Mouse (Mus musculus): ENCODE data around the gene Plk2. TPM values are rescaled to one million over a fixed set of nuclear protein-coding genes. Genes with fewer than 3 reads are reported as not detected.

The Plk2 gene
- polyA plus RNA-seq, 1 experiment, result 2.9 TPM

GRCm38 (mm10) chr13:110425512-110426222 is 30.8 kb downstream of the Plk2 start:
- DNase-seq (ENCODE audit: low read depth in 1 of 2, low spot score in 2 of 2), result no peak
- H3K4me1 ChIP-seq (ENCODE audit: control insufficient read depth, insufficient read depth, insufficient read length), result no peaks in the 10 kb centered on the region

GRCm38 (mm10) chr13:110431388-110431787 is 36.5 kb downstream of the Plk2 start:
- Histone ChIP-seq H3K36me3 (ENCODE audit: control insufficient read depth, insufficient read depth, low read length) (no peaks in the 10 kb centered on the region), H3K4me1 (ENCODE audit: control insufficient read depth, insufficient read depth, insufficient read length) (no peaks in the 10 kb centered on the region), H3K27ac (ENCODE audit: insufficient read depth, low read length) (no peak overlapping the region), H3K27me3 (ENCODE audit: control insufficient read depth, insufficient read depth, low read length) (no peaks in the 10 kb centered on the region), H3K4me3 (ENCODE audit: extremely low read depth, insufficient read depth, insufficient read length) (no peak overlapping the region)
- no peak for DNase-seq (ENCODE audit: low read depth in 1 of 2, low spot score in 2 of 2)
- TF ChIP-seq CTCF (IDR thresholded peaks at IDR 0.05; ENCODE audit: extremely low read depth, insufficient read depth, insufficient read length, insufficient replicate concordance), result no peak
- no peak for TF ChIP-seq POLR2A (IDR thresholded peaks at IDR 0.05; ENCODE audit: low read depth, low read length)

More at GRCm38 (mm10) chr13:110425512-110426222, 30.8 kb downstream of the Plk2 start:
- H3K36me3 ChIP-seq (ENCODE audit: control insufficient read depth, insufficient read depth, low read length), result no peaks in the 10 kb centered on the region
- WGBS, result 88% methylated on average over 8 of the region's 8 CpGs
- no peak overlapping the region for H3K27ac ChIP-seq (ENCODE audit: insufficient read depth, low read length)
- no peak overlapping the region for H3K4me3 ChIP-seq (ENCODE audit: extremely low read depth, insufficient read depth, insufficient read length)
- TF ChIP-seq CTCF (IDR thresholded peaks at IDR 0.05; ENCODE audit: extremely low read depth, insufficient read depth, insufficient read length, insufficient replicate concordance) (no peak), POLR2A (IDR thresholded peaks at IDR 0.05; ENCODE audit: low read depth, low read length) (no peak)
- H3K27me3 ChIP-seq (ENCODE audit: control insufficient read depth, insufficient read depth, low read length), result no peaks in the 10 kb centered on the region

- TF ChIP-seq CTCF (IDR thresholded peaks at IDR 0.05; ENCODE audit: extremely low read depth, insufficient read depth, insufficient read length, insufficient replicate concordance), result no peak
- no peak for TF ChIP-seq POLR2A (IDR thresholded peaks at IDR 0.05; ENCODE audit: low read depth, low read length)
- Histone ChIP-seq H3K27ac (ENCODE audit: insufficient read depth, low read length) (no peak overlapping the region), H3K27me3 (ENCODE audit: control insufficient read depth, insufficient read depth, low read length) (no peaks in the 10 kb centered on the region), H3K36me3 (ENCODE audit: control insufficient read depth, insufficient read depth, low read length) (no peaks in the 10 kb centered on the region), H3K4me3 (ENCODE audit: extremely low read depth, insufficient read depth, insufficient read length) (no peak overlapping the region), H3K4me1 (ENCODE audit: control insufficient read depth, insufficient read depth, insufficient read length) (no peaks in the 10 kb centered on the region)
- WGBS, result 50% methylated on average over 2 of the region's 2 CpGs
- no peak for DNase-seq (ENCODE audit: low read depth in 1 of 2, low spot score in 2 of 2)
Measured at GRCm38 (mm10) chr13:110432062-110432566, 37.3 kb downstream of the Plk2 start.

GRCm38 (mm10) chr13:110432613-110433012 is 37.8 kb downstream of the Plk2 start:
- DNase-seq (ENCODE audit: low read depth in 1 of 2, low spot score in 2 of 2), result no peak
- no peak for TF ChIP-seq POLR2A (IDR thresholded peaks at IDR 0.05; ENCODE audit: low read depth, low read length)
- TF ChIP-seq CTCF (IDR thresholded peaks at IDR 0.05; ENCODE audit: extremely low read depth, insufficient read depth, insufficient read length, insufficient replicate concordance), result no peak
- H3K4me1 ChIP-seq (ENCODE audit: control insufficient read depth, insufficient read depth, insufficient read length), result no peaks in the 10 kb centered on the region
- 86% methylated on average over 4 of the region's 4 CpGs for WGBS
- H3K27ac ChIP-seq (ENCODE audit: insufficient read depth, low read length), result no peak overlapping the region
- no peaks in the 10 kb centered on the region for H3K27me3 ChIP-seq (ENCODE audit: control insufficient read depth, insufficient read depth, low read length)
- H3K36me3 ChIP-seq (ENCODE audit: control insufficient read depth, insufficient read depth, low read length), result no peaks in the 10 kb centered on the region
- no peak overlapping the region for H3K4me3 ChIP-seq (ENCODE audit: extremely low read depth, insufficient read depth, insufficient read length)

GRCm38 (mm10) chr13:110436692-110437091 is 41.8 kb downstream of the Plk2 start:
- TF ChIP-seq CTCF (IDR thresholded peaks at IDR 0.05; ENCODE audit: extremely low read depth, insufficient read depth, insufficient read length, insufficient replicate concordance), result no peak
- WGBS, result 79% methylated on average over 7 of the region's 7 CpGs
- no peaks in the 10 kb centered on the region for H3K36me3 ChIP-seq (ENCODE audit: control insufficient read depth, insufficient read depth, low read length)
- H3K27me3 ChIP-seq (ENCODE audit: control insufficient read depth, insufficient read depth, low read length), result no peaks in the 10 kb centered on the region
- DNase-seq (ENCODE audit: low read depth in 1 of 2, low spot score in 2 of 2), result no peak
- no peak overlapping the region for H3K4me3 ChIP-seq (ENCODE audit: extremely low read depth, insufficient read depth, insufficient read length)
- H3K4me1 ChIP-seq (ENCODE audit: control insufficient read depth, insufficient read depth, insufficient read length), result no peaks in the 10 kb centered on the region
- no peak overlapping the region for H3K27ac ChIP-seq (ENCODE audit: insufficient read depth, low read length)

GRCm38 (mm10) chr13:110438624-110439023 is 43.8 kb downstream of the Plk2 start:
- TF ChIP-seq POLR2A (IDR thresholded peaks at IDR 0.05; ENCODE audit: low read depth, low read length) (no peak), CTCF (IDR thresholded peaks at IDR 0.05; ENCODE audit: extremely low read depth, insufficient read depth, insufficient read length, insufficient replicate concordance) (no peak)
- Histone ChIP-seq H3K4me3 (ENCODE audit: extremely low read depth, insufficient read depth, insufficient read length) (no peak overlapping the region), H3K36me3 (ENCODE audit: control insufficient read depth, insufficient read depth, low read length) (no peaks in the 10 kb centered on the region), H3K27me3 (ENCODE audit: control insufficient read depth, insufficient read depth, low read length) (no peaks in the 10 kb centered on the region), H3K4me1 (ENCODE audit: control insufficient read depth, insufficient read depth, insufficient read length) (no peaks in the 10 kb centered on the region), H3K27ac (ENCODE audit: insufficient read depth, low read length) (no peak overlapping the region)
- WGBS, result 91% methylated on average over 9 of the region's 9 CpGs
- no peak for DNase-seq (ENCODE audit: low read depth in 1 of 2, low spot score in 2 of 2)

GRCm38 (mm10) chr13:110444335-110444734 is 49.5 kb downstream of the Plk2 start:
- DNase-seq (ENCODE audit: low read depth in 1 of 2, low spot score in 2 of 2), result no peak
- no peaks in the 10 kb centered on the region for H3K27me3 ChIP-seq (ENCODE audit: control insufficient read depth, insufficient read depth, low read length)

More at GRCm38 (mm10) chr13:110444335-110444734, 49.5 kb downstream of the Plk2 start:
- no peak overlapping the region for H3K27ac ChIP-seq (ENCODE audit: insufficient read depth, low read length)
- no peak overlapping the region for H3K4me3 ChIP-seq (ENCODE audit: extremely low read depth, insufficient read depth, insufficient read length)
- TF ChIP-seq CTCF (IDR thresholded peaks at IDR 0.05; ENCODE audit: extremely low read depth, insufficient read depth, insufficient read length, insufficient replicate concordance) (no peak), POLR2A (IDR thresholded peaks at IDR 0.05; ENCODE audit: low read depth, low read length) (no peak)
- no peaks in the 10 kb centered on the region for H3K36me3 ChIP-seq (ENCODE audit: control insufficient read depth, insufficient read depth, low read length)
- H3K4me1 ChIP-seq (ENCODE audit: control insufficient read depth, insufficient read depth, insufficient read length), result no peaks in the 10 kb centered on the region; the same call in 1 of the 2 replicates
- 91% methylated on average over 4 of the region's 4 CpGs for WGBS

Measured in spleen, adult 2 months (tissue).